Mouse (Mus musculus) embryonic stem cell, embryonic (primary cell): ENCODE results near the gene Gm21616.
"Not testable (repeated sequence)": the region's sequence is repeated elsewhere in the genome, so short reads cannot be mapped to it uniquely, and the experiment has no call there.

Experiments used
- CTCF ChIA-PET, 4 experiments: fragments of 300-600 bp in 2 of 4; fragments of 350-600 bp in 2 of 4; sonication (Branson Sonifier 250); formaldehyde crosslinking; loops; one replicate each; lab custom pipeline; 2022; ENCODE audit warnings: inconsistent platforms in 2 of 4; lab: Charles Lee
- POLR2A ChIA-PET, 4 experiments: fragments of 300-600 bp in 2 of 4; fragments of 350-600 bp in 2 of 4; sonication (Branson Sonifier 250); formaldehyde crosslinking; loops; one replicate each; lab custom pipeline; 2022; ENCODE audit warnings: antibody characterized with exemption in 4 of 4, inconsistent platforms in 1 of 4; lab: Charles Lee

Gene Gm21616

DNA sequence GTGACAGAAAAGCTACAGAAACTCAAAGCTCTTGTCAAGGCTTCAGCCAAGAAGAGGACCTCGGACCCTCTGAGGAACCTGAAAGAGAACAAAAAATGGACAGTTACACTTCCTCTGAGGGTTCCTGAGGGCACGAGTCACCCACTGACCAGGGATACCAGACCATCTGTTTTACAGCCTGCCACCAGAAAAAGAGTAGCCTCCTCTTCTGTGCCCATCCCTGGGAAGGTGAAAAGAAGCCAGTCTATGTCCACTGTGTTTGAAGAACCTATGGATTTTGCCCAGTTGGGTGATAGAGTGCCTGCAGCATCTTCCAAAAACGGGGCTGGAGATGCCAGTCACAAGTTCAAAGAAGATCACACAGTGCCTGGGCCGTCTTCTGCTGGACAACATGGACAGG lies at the start of gene Gm21616:
Gm21616 (plus strand) TSS at position 301 of the 400 bp plus-strand sequence.
- POLR2A ChIA-PET, CTCF ChIA-PET: not testable (repeated sequence)
